Mouse (Mus musculus): Measurements from ENCODE around the gene Gm44596.

DNA sequence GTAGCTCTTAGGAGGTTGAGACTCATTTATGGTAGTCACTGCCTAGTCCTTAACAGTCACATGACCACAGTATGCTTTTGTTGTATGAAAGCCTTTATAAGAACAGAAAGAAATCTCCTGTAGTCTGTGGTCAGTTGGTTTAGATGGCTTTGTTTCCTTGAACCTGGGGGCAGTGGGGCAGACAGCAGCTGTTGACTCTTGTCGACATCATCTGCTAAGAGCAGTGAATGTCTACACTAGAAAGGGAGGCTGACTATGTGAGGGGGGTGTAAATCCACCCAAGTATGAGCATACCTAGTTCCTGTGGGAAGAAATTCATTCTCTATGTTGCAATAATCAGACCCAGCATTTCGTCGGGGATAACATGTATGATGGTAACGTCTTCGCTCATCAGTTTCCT, 71.8 kb downstream of the Gm44596 start:
- TF ChIP-seq CTCF (IDR thresholded peaks at IDR 0.05) (no peak), EP300 (IDR thresholded peaks at IDR 0.05) (no peak)
